Mouse (Mus musculus) neural tube, embryonic 15.5 days (tissue): ENCODE measurements around the gene Slc30a9. TPM values are rescaled to one million over a fixed set of nuclear protein-coding genes. Genes with fewer than 3 reads are reported as not detected.

Source experiments
- ATAC-seq: fragments of 200-750 bp; cut with Nextera tagmentation; 2 replicates; pipeline ENCODE4 v1.8.0; 2017; ENCODE audit warnings: mild to moderate bottlenecking, moderate TSS enrichment, moderate library complexity; ENCODE audit not compliant: low FRiP score
- H3K27ac ChIP-seq: fragments of 300-500 bp; sonication (generic); replicated peaks from 2 replicates; pipeline ENCODE4 v1.5.1; 2015; ENCODE audit warnings: mild to moderate bottlenecking, inconsistent platforms
- H3K27me3 ChIP-seq: fragments of 300-500 bp; sonication (generic); replicated peaks from 2 replicates; pipeline ENCODE4 v1.6.1; 2015; ENCODE audit warnings: inconsistent platforms
- H3K36me3 ChIP-seq: fragments of 300-500 bp; sonication (generic); 2 replicates; pipeline ENCODE4 v1.6.1; 2015; ENCODE audit warnings: inconsistent platforms
- H3K4me1 ChIP-seq: fragments of 300-500 bp; sonication (generic); 2 replicates; pipeline ENCODE4 v1.6.1; 2015; ENCODE audit warnings: inconsistent platforms
- H3K4me2 ChIP-seq: fragments of 300-500 bp; sonication (generic); 2 replicates; pipeline ENCODE4 v1.6.1; 2015; ENCODE audit warnings: inconsistent platforms, mild to moderate bottlenecking, moderate library complexity
- H3K4me3 ChIP-seq: fragments of 300-500 bp; sonication (generic); replicated peaks from 2 replicates; pipeline ENCODE4 v1.5.1; 2015; ENCODE audit warnings: mild to moderate bottlenecking, inconsistent platforms
- H3K9ac ChIP-seq: fragments of 300-500 bp; sonication (generic); replicated peaks from 2 replicates; pipeline ENCODE4 v1.6.1; 2015; ENCODE audit warnings: mild to moderate bottlenecking, inconsistent platforms
- H3K9me3 ChIP-seq: fragments of 300-500 bp; sonication (generic); replicated peaks from 2 replicates; pipeline ENCODE4 v1.6.1; 2016; ENCODE audit warnings: inconsistent platforms
- WGBS: fragments of 180-500 bp; shearing (Covaris S2); methylation state at CpG from one replicate; pipeline ENCODE4 v1.1.7; 2015; ENCODE audit warnings: mixed read lengths; 5-methylcytosine and 5-hydroxymethylcytosine counted together
- polyA plus RNA-seq: library from polyadenylated mRNA; unstranded; fragments of >200 nt; fragmentation: Nextera tagmentation; extraction: Ambion mirVana; gene quantifications from 2 replicates; pipeline ENCODE4 v1.2.1, GENCODE M21; 2015

The Slc30a9 gene
- polyA plus RNA-seq, 1 experiment from 2014 or later, result 171 TPM

DNA sequence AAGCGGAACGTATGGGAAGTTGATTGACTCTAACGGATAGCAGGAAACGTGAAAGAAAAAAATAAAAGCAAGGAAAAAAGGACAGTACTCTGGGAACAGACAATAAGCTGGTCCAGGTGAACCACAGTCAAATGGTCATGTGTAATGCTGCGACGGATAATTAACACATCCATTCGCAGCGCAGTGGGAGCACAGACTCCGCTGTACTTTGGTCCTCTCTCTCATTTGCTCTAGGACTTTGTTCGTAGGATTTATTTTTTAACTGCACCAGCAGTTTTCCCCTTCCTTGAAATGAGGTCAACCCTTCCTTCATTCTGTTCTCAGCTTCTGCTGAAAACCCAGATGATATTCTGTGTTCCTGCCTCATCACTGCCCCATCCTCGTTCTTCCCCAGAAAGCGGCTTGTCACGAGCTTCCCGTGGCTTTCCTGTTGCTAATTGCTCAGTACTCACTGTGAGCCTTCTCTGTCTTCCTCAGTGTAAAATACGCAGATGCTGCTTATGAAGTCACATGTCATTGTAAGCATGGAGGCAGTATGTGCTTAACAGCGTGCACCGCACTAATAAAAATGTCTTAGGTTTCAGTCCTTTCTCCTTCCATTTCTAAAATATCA lies 15.0 kb downstream of the Slc30a9 start:
- no peak for ATAC-seq
- 83% methylated on average over 17 of the region's 17 CpGs for WGBS

DNA sequence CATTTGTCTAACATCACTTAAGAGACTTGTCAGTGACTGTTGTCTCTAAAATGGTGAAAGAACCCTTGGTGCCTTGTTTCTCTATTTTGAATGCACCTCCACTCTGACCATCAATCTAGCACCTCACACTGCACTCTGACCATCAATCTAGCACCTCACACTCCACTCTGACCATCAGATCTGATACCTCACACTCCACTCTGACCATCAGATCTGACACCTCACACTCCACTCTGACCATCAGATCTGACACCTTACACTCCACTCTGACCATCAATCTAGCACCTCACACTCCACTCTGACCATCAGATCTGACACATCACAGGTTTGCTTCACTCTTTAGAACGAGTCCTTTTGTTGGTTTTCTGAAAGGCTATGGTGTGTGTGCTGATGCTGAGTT lies 17.3 kb downstream of the Slc30a9 start:
- no peak overlapping the region for H3K4me3 ChIP-seq
- H3K4me2 ChIP-seq, result no peak overlapping the region
- H3K36me3 ChIP-seq, result peaks cover under 1% of the 10 kb centered on the region; the same call in 1 of the 2 replicates
- WGBS, result 73% methylated on average over 1 of the region's 1 CpGs
- no peaks in the 10 kb centered on the region for H3K9me3 ChIP-seq
- ATAC-seq, result no peak
- no peak overlapping the region for H3K9ac ChIP-seq
- no peaks in the 10 kb centered on the region for H3K27me3 ChIP-seq
- H3K27ac ChIP-seq, result no peak overlapping the region
- no peaks in the 10 kb centered on the region for H3K4me1 ChIP-seq

More for the DNA sequence above, 15.0 kb downstream of the Slc30a9 start:
- no peak overlapping the region for H3K9ac ChIP-seq
- no peaks in the 10 kb centered on the region for H3K27me3 ChIP-seq
- peaks cover 10% of the 10 kb centered on the region; the same call in 1 of the 2 replicates for H3K36me3 ChIP-seq
- no peaks in the 10 kb centered on the region for H3K4me1 ChIP-seq
- no peak overlapping the region for H3K4me3 ChIP-seq
- H3K27ac ChIP-seq, result no peak overlapping the region
- no peak overlapping the region for H3K4me2 ChIP-seq
- H3K9me3 ChIP-seq, result no peaks in the 10 kb centered on the region

DNA sequence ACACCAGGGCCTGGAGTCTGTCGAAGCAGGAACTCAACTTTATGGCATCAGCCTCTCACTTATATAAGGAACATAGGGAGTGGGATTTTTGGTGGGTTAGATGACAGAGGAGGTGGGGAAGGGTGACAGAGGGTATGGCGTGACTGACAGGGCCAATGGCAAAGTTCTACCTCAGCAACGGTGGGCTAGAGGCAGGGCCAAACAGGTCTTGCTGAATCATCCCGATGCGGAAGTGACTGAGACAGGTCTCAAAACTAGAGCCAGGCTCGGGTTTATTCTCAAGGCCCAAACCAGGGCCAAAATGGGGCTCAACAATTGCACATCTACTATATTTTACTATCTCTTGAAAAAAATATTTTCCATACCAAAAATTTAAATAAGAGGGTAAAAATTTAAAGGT lies 34.1 kb downstream of the Slc30a9 start:
- Histone ChIP-seq H3K4me1 (no peaks in the 10 kb centered on the region), H3K4me3 (no peak overlapping the region), H3K4me2 (no peak overlapping the region), H3K27me3 (no peaks in the 10 kb centered on the region), H3K27ac (no peak overlapping the region), H3K9me3 (no peaks in the 10 kb centered on the region), H3K36me3 (peaks cover 46% of the 10 kb centered on the region), H3K9ac (no peak overlapping the region)
- ATAC-seq, result no peak
- 91% methylated on average over 6 of the region's 6 CpGs for WGBS

- H3K27ac ChIP-seq, result no peak overlapping the region
- H3K4me2 ChIP-seq, result no peak overlapping the region
- H3K4me1 ChIP-seq, result no peaks in the 10 kb centered on the region
- WGBS, result 98% methylated on average over 2 of the region's 2 CpGs
- no peak overlapping the region for H3K4me3 ChIP-seq
- ATAC-seq, result no peak
- H3K36me3 ChIP-seq, result peaks cover 73% of the 10 kb centered on the region
- no peak overlapping the region for H3K9ac ChIP-seq
- no peaks in the 10 kb centered on the region for H3K27me3 ChIP-seq
- H3K9me3 ChIP-seq, result no peaks in the 10 kb centered on the region
These were observed 40.3 kb downstream of the Slc30a9 start for GRCm38 (mm10) chr5:67347060-67347459.

- Histone ChIP-seq H3K36me3 (peaks cover 68% of the 10 kb centered on the region), H3K27ac (no peak overlapping the region), H3K4me3 (no peak overlapping the region), H3K4me1 (no peaks in the 10 kb centered on the region), H3K9ac (no peak overlapping the region), H3K9me3 (no peaks in the 10 kb centered on the region), H3K4me2 (no peak overlapping the region), H3K27me3 (no peaks in the 10 kb centered on the region)
- 82% methylated on average over 10 of the region's 10 CpGs for WGBS
- no peak for ATAC-seq
These were observed 42.2 kb downstream of the Slc30a9 start for GRCm38 (mm10) chr5:67348949-67349348.

GRCm38 (mm10) chr5:67362316-67362715 lies 55.6 kb downstream of the Slc30a9 start:
- 94% methylated on average over 10 of the region's 10 CpGs for WGBS
- ATAC-seq, result no peak
- H3K27ac ChIP-seq, result no peak overlapping the region
- no peak overlapping the region for H3K4me2 ChIP-seq
- H3K9ac ChIP-seq, result no peak overlapping the region
- no peaks in the 10 kb centered on the region for H3K4me1 ChIP-seq
- no peaks in the 10 kb centered on the region for H3K27me3 ChIP-seq
- H3K4me3 ChIP-seq, result no peak overlapping the region
- H3K36me3 ChIP-seq, result no peaks in the 10 kb centered on the region
- H3K9me3 ChIP-seq, result no peaks in the 10 kb centered on the region

DNA sequence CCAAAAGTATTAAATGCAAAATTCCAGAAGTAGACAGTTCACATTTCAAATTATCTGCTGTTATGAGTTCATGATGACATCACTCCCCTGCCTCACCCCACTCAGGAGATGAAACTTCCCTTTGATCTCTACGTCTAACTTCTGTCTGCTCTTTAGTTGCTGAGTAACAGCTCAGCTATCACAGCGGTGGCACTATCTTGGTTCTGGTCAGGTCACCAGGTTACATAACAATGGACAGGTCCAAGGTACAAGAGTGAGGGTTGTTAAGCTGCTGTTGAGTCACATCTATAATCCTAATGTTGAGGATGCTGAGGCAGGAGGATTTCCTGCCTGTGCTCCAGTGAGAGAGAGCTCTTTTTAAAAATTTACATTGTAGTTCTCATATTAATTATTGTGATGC lies 56.2 kb downstream of the Slc30a9 start:
- no peaks in the 10 kb centered on the region for H3K9me3 ChIP-seq
- no peaks in the 10 kb centered on the region for H3K4me1 ChIP-seq
- no peak overlapping the region for H3K9ac ChIP-seq
- no peaks in the 10 kb centered on the region for H3K36me3 ChIP-seq
- H3K27ac ChIP-seq, result no peak overlapping the region
- H3K4me3 ChIP-seq, result no peak overlapping the region
- 82% methylated on average over 2 of the region's 2 CpGs for WGBS
- H3K27me3 ChIP-seq, result no peaks in the 10 kb centered on the region
- no peak overlapping the region for H3K4me2 ChIP-seq
- ATAC-seq, result no peak

DNA sequence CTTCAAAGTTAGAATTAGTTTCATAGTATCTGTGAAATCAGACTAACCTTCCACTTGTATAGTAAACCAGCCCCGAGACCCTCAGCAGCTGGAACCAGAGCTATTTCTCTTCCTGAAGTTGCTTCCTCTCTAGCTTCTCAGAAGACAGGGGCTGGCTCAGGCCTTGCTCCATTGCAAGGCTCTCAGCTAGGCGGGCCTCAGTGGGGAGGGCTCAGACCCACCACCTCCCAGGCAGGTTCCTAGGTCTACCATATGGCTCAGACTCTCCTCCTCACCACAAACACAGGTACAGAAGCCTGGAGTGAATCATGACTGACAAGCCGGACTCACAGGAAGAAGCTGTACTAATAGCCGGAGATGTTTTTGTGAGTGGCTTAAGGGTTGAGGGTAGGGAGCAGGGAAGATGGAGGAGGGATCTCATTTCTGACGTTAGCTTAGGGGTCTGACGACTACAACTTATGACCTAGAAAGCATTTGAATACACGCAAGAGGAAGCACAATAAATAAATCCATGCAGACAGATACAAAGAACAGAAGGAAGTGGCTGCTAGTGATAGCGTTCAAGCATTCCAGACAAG lies 70.4 kb downstream of the Slc30a9 start:
- H3K4me2 ChIP-seq, result no peak overlapping the region
- no peaks in the 10 kb centered on the region for H3K9me3 ChIP-seq
- 73% methylated on average over 8 of the region's 8 CpGs for WGBS
- no peak overlapping the region for H3K9ac ChIP-seq
- ATAC-seq, result no peak
- no peaks in the 10 kb centered on the region for H3K4me1 ChIP-seq
- no peaks in the 10 kb centered on the region for H3K36me3 ChIP-seq
- H3K4me3 ChIP-seq, result no peak overlapping the region
- H3K27ac ChIP-seq, result no peak overlapping the region
- H3K27me3 ChIP-seq, result no peaks in the 10 kb centered on the region

DNA sequence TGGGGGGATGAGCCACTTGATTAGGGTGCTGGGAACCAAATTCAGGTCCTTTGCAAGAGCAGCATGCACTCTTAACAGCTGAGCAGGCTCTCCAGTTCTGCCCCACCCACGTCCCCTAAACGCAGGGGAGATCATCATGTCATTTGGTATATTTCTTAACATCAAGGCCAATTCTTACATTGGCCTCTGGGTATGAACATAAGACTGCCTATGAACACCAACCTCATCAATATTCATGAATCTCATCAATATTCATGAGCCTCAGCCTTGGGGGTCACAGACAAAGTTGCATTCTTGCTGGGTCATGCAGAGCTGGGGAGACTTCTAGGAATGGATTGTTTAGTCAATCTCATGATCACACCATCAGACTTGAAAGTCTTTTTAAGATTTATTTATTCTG lies 74.9 kb downstream of the Slc30a9 start:
- H3K4me1 ChIP-seq, result no peaks in the 10 kb centered on the region
- H3K36me3 ChIP-seq, result no peaks in the 10 kb centered on the region
- no peak for ATAC-seq
- 42% methylated on average over 2 of the region's 2 CpGs for WGBS
- H3K4me3 ChIP-seq, result no peak overlapping the region
- H3K9ac ChIP-seq, result no peak overlapping the region
- no peaks in the 10 kb centered on the region for H3K27me3 ChIP-seq
- H3K4me2 ChIP-seq, result no peak overlapping the region
- no peaks in the 10 kb centered on the region for H3K9me3 ChIP-seq
- no peak overlapping the region for H3K27ac ChIP-seq

DNA sequence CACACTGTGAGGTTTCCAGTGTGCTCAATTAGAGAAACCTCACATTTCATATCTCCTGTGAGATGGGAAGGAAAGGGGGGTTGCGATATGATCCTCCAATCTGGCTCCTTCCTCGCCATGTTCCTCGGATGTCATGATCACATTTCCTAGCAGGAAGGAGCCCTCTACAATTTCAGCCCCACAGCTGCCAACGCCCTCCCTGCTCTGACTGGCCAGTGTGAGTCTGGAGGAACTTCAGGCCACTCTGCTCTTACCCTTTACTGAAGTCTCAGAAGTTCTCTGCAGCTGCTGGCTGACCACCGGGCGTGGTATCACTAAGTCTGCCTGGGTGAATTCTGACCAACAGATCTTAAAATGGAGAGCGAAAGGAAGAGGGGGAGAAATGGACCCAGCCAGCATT lies 75.8 kb downstream of the Slc30a9 start:
- Histone ChIP-seq H3K4me3 (no peak overlapping the region), H3K27ac (no peak overlapping the region), H3K9me3 (no peaks in the 10 kb centered on the region), H3K9ac (no peak overlapping the region), H3K27me3 (no peaks in the 10 kb centered on the region), H3K36me3 (no peaks in the 10 kb centered on the region), H3K4me1 (no peaks in the 10 kb centered on the region), H3K4me2 (no peak overlapping the region)
- no peak for ATAC-seq
- WGBS, result 94% methylated on average over 7 of the region's 7 CpGs

DNA sequence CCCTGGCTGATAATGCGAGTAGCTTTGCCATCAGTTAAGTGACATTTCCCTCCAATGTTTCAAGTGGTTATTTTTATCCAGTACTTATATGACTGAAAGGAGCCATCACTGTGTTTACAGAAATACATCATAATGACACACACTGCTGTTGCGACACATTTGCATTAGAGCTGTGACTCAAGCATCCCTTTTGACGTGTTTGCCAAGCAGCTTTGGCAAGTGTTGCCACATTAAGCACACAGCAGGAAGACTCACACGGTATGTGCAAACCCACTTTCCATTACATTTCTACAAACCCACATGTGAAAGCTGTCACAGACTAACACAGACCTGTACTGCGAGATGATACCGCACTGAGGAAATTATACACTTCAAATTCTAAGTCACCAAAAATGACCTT lies 87.2 kb downstream of the Slc30a9 start:
- ATAC-seq, result no peak
- Histone ChIP-seq H3K27me3 (no peaks in the 10 kb centered on the region; the same call in 1 of the 2 replicates), H3K9ac (no peak overlapping the region), H3K9me3 (no peaks in the 10 kb centered on the region), H3K4me1 (no peaks in the 10 kb centered on the region), H3K4me2 (no peak overlapping the region), H3K27ac (no peak overlapping the region), H3K4me3 (no peak overlapping the region), H3K36me3 (peaks cover 12% of the 10 kb centered on the region)
- whole genome bisulfite sequencing, result 78% methylated on average over 6 of the region's 6 CpGs

DNA sequence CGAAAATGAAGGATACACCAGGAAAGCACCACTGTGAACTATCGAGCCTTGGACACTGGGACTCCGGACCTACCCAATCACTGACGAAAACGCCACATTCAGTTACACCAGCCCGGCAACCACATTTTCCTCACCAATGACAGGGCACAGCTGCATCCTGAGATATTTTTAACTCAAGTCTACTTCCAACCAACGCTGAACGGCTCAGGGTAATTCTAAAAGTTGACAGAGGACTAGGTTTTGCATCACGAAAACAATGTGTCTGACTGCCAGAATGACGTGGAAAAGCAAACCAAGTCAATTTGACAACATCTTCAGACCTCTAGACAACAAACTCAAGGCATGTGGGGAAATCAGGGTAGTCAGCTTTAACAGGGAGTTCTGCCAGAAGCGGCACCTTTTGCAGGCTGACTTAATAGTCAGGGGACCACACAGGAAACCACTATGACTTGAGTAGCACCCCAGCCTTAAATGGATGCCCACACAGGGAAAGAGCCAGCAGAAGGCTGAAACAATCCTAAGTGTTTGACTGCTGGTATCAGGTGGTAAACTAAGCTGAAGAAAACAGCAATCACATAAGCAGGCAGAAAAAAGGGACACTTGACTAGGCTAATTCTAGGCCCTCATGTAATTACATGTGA lies 88.6 kb downstream of the Slc30a9 start:
- H3K4me2 ChIP-seq, result no peak overlapping the region
- no peak for ATAC-seq
- H3K36me3 ChIP-seq, result peaks cover 12% of the 10 kb centered on the region
- no peak overlapping the region for H3K27ac ChIP-seq
- 91% methylated on average over 11 of the region's 11 CpGs for WGBS
- H3K4me3 ChIP-seq, result no peak overlapping the region
- no peak overlapping the region for H3K9ac ChIP-seq
- no peaks in the 10 kb centered on the region for H3K9me3 ChIP-seq
- no peaks in the 10 kb centered on the region; the same call in 1 of the 2 replicates for H3K27me3 ChIP-seq
- H3K4me1 ChIP-seq, result peaks cover 6% of the 10 kb centered on the region
